Mouse (Mus musculus) cerebellum, adult 11 months (tissue): ENCODE measurements at regions not wholly inside any gene's neighbourhood (a gene's known extent, or its start where the extent isn't known, plus 50 kb on each side); places are given as distances from the start of the nearest gene placed in this dataset.
"Not testable (repeated sequence)": the region's sequence is repeated elsewhere in the genome, so short reads cannot be mapped to it uniquely, and the experiment has no call there.

ENCODE experiments used
- DNase-seq: peaks from one replicate; pipeline ENCODE4 v3.0.0; 2022

GRCm38 (mm10) chr15:92994191-92994671 lies 280.7 kb downstream of the Gxylt1 start:
- DNase-seq = no peak

GRCm38 (mm10) chr15:92993538-92994190 lies 281.3 kb downstream of the Gxylt1 start:
- no peak for DNase-seq

GRCm38 (mm10) chr15:92975774-92976173 lies 299.2 kb downstream of the Gxylt1 start:
- DNase-seq = peak; percentile 8

- DNase-seq = no peak
Observed at GRCm38 (mm10) chr15:92974931-92975330, 300.0 kb downstream of the Gxylt1 start.

GRCm38 (mm10) chr15:92973651-92974229 lies 301.2 kb downstream of the Gxylt1 start:
- no peak for DNase-seq

GRCm38 (mm10) chr15:92965556-92965955 lies 309.4 kb downstream of the Gxylt1 start:
- DNase-seq = no peak

- DNase-seq = no peak
Observed at GRCm38 (mm10) chr15:92964901-92965300, 310.1 kb downstream of the Gxylt1 start.

GRCm38 (mm10) chr15:92964131-92964530 lies 310.8 kb downstream of the Gxylt1 start:
- no peak for DNase-seq

GRCm38 (mm10) chr15:92950912-92951311 lies 324.1 kb downstream of the Gxylt1 start:
- not testable (repeated sequence) for DNase-seq

- no peak for DNase-seq
Observed at GRCm38 (mm10) chr15:92946216-92946615, 328.8 kb downstream of the Gxylt1 start.

GRCm38 (mm10) chr15:92903821-92904220 lies 371.2 kb downstream of the Gxylt1 start:
- no peak for DNase-seq

GRCm38 (mm10) chr15:92897277-92897676 lies 377.7 kb downstream of the Gxylt1 start:
- DNase-seq = no peak

GRCm38 (mm10) chr15:92895836-92896235 lies 379.1 kb downstream of the Gxylt1 start:
- no peak for DNase-seq

GRCm38 (mm10) chr15:92876438-92876837 lies 398.5 kb downstream of the Gxylt1 start:
- no peak for DNase-seq

- DNase-seq = no peak
Observed at GRCm38 (mm10) chr15:92864106-92864505, 410.9 kb downstream of the Gxylt1 start.

- DNase-seq = no peak
Observed at GRCm38 (mm10) chr15:92850854-92851253, 424.1 kb downstream of the Gxylt1 start.

GRCm38 (mm10) chr15:92840035-92840434 lies 434.9 kb downstream of the Gxylt1 start:
- DNase-seq = no peak

- no peak for DNase-seq
Observed at GRCm38 (mm10) chr15:92839611-92840010, 435.4 kb downstream of the Gxylt1 start.

GRCm38 (mm10) chr15:92826136-92826535 lies 429.5 kb downstream of the Pdzrn4 start:
- DNase-seq = no peak
